Mouse (Mus musculus): ENCODE results near the gene Vmn1r35. TPM values are rescaled to one million over a fixed set of nuclear protein-coding genes. Genes with fewer than 3 reads are reported as not detected.
"Not testable (repeated sequence)": the region's sequence is repeated elsewhere in the genome, so short reads cannot be mapped to it uniquely, and the experiment has no call there.

Gene Vmn1r35
- polyA plus RNA-seq (2015; fragmentation: Nextera tagmentation; extraction: Ambion mirVana): not detected in 2 replicates

DNA sequence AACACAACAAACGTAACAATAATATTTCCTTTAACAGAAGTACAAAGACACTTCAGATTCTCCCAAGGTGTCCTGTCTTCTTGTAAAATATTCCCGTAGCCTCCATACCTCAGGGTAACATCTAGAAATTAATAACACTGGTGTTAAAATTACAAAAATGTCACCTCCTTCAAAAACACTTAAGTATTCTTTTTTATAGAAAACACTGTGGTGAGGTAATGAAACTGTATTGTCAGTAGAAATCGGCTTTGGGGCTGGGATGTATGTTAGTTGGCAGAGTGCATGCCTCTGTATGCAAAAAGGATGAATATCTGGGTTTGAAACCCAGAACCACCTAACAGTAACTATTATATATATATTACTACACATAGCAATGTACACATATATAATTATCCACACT, at the start of gene Vmn1r35:
Gene Vmn1r35, minus strand, starts transcription at position 101 of the 400 bp plus-strand sequence.
- Histone ChIP-seq H3K27me3 (ENCODE audit: control insufficient read depth, insufficient read depth, low read length) (no peaks in the 10 kb centered on the region), H3K9ac (ENCODE audit: low read length) (no peak within 1 kb of the TSS), H3K9me3 (replicated peaks; ENCODE audit: control insufficient read depth, low read length) (no peaks in the 10 kb centered on the region), H3K27ac (ENCODE audit: low read length) (no peak within 1 kb of the TSS), H3K4me3 (ENCODE audit: low read length) (no peak within 1 kb of the TSS), H3K4me1 (ENCODE audit: control insufficient read depth, insufficient read depth, low read length) (no peaks in the 10 kb centered on the region), H3K36me3 (ENCODE audit: control insufficient read depth, insufficient read depth) (no peaks in the 10 kb centered on the region), H3K4me2 (ENCODE audit: low read depth, low read length) (no peak within 1 kb of the TSS)
- ATAC-seq (replicated peaks; ENCODE audit: extremely low read depth, insufficient read depth, low FRiP score): no peak
- 66% methylated on average over 3 of the region's 3 CpGs for WGBS

DNA sequence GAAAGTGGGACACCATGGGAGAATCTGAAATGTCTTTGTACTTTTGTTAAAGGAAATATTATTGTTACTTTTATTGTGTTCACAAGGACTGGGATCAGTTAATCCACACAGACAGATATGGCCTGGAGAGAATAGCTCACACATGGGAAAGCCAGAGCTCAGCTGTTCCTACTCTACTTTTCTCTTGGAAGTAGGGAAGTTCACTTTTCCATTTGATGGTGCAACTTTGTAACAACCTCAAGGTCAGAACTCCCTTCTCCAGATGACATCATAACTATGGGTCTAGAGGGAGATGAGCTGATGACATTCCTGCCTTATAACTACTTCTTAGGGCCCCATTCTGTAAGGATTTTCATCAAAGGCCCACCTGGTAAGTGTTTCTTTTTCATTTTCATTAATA, 43.4 kb upstream of the Vmn1r35 start, which contains the start of gene Vmn1r37:
Gene Vmn1r37, plus strand, starts transcription at position 301 of the 400 bp plus-strand sequence.
- not testable (repeated sequence) for H3K9me3 ChIP-seq (replicated peaks; ENCODE audit: control insufficient read depth, low read length); H3K4me3 ChIP-seq (ENCODE audit: low read length); H3K36me3 ChIP-seq (ENCODE audit: control insufficient read depth, insufficient read depth); H3K4me2 ChIP-seq (ENCODE audit: low read depth, low read length); H3K27ac ChIP-seq (ENCODE audit: low read length); H3K27me3 ChIP-seq (ENCODE audit: control insufficient read depth, insufficient read depth, low read length); ATAC-seq (replicated peaks; ENCODE audit: extremely low read depth, insufficient read depth, low FRiP score); H3K4me1 ChIP-seq (ENCODE audit: control insufficient read depth, insufficient read depth, low read length); H3K9ac ChIP-seq (ENCODE audit: low read length)

DNA sequence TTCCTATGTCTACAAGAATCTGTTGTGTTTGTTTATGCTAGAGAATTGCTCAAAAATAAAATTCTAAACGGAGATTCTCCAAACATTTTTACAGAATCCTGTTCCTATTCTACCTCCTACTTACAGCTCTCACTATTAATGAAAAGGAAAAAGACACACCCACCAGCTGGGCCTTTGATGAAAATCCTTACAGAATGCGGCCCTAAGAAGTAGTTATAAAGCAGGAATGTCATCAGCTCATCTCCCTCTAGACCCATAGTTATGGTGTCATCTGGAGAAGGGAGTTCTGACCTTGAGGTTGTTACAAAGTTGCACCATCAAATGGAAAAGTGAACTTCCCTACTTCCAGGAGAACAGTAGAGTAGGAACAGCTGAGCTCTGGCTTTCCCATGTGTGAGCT, 33.4 kb upstream of the Vmn1r35 start, which contains the start of gene Vmn1r36:
Gene Vmn1r36, minus strand, starts transcription at position 101 of the 400 bp plus-strand sequence.
- H3K4me1 ChIP-seq (ENCODE audit: control insufficient read depth, insufficient read depth, low read length); H3K36me3 ChIP-seq (ENCODE audit: control insufficient read depth, insufficient read depth); ATAC-seq (replicated peaks; ENCODE audit: extremely low read depth, insufficient read depth, low FRiP score); H3K27me3 ChIP-seq (ENCODE audit: control insufficient read depth, insufficient read depth, low read length); H3K9me3 ChIP-seq (replicated peaks; ENCODE audit: control insufficient read depth, low read length); H3K27ac ChIP-seq (ENCODE audit: low read length); H3K4me3 ChIP-seq (ENCODE audit: low read length); H3K9ac ChIP-seq (ENCODE audit: low read length); H3K4me2 ChIP-seq (ENCODE audit: low read depth, low read length): not testable (repeated sequence)
- 52% methylated on average over 2 of the region's 2 CpGs for WGBS

DNA sequence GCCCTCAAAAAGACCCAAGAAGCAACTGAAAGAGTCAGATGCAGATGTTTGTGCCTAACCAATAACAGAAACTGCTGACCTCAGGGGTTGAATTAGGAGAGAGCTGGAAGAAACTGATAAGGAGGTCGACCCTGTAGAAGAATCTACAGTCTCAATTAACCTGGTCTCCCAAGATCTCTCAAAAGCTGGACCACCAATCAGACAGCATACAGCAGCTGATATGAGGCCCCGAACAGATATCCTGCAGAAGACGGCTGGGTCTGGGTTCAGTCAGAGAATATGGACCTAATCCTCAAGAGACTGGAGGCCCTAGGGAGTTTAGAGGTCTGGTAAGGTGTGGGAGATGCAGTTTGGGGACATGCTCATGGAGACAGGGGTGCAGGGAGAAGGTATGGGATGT, 28.1 kb upstream of the Vmn1r35 start:
- Histone ChIP-seq H3K4me2 (ENCODE audit: low read depth, low read length) (no peak overlapping the region), H3K9ac (ENCODE audit: low read length) (no peak overlapping the region), H3K4me1 (ENCODE audit: control insufficient read depth, insufficient read depth, low read length) (no peaks in the 10 kb centered on the region), H3K9me3 (replicated peaks; ENCODE audit: control insufficient read depth, low read length) (no peaks in the 10 kb centered on the region), H3K4me3 (ENCODE audit: low read length) (no peak overlapping the region), H3K27me3 (ENCODE audit: control insufficient read depth, insufficient read depth, low read length) (no peaks in the 10 kb centered on the region), H3K27ac (ENCODE audit: low read length) (no peak overlapping the region), H3K36me3 (ENCODE audit: control insufficient read depth, insufficient read depth) (no peaks in the 10 kb centered on the region)
- 59% methylated on average over 3 of the region's 3 CpGs for WGBS
- ATAC-seq (replicated peaks; ENCODE audit: extremely low read depth, insufficient read depth, low FRiP score): no peak

DNA sequence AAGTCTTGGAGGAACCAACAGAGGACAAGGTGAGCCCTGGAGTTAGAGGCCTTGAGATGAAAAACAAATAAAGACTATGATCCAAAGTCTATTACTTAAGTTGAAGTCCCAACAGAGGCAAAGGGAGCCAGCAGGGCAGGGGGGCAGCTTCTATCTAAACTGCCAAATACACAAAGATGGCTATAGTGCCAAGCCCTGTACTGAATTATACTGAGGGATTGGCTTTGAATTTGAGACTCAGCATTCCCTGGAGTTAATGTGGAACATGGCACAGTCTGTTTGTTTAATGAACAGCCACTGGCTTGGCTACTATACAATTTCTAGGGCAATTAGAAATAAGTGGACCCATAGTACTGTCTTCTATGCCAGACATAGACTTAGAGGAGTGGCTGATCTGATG, 23.2 kb upstream of the Vmn1r35 start:
- Histone ChIP-seq H3K27me3 (ENCODE audit: control insufficient read depth, insufficient read depth, low read length) (no peaks in the 10 kb centered on the region), H3K9me3 (replicated peaks; ENCODE audit: control insufficient read depth, low read length) (no peaks in the 10 kb centered on the region), H3K4me1 (ENCODE audit: control insufficient read depth, insufficient read depth, low read length) (no peaks in the 10 kb centered on the region), H3K9ac (ENCODE audit: low read length) (no peak overlapping the region), H3K36me3 (ENCODE audit: control insufficient read depth, insufficient read depth) (no peaks in the 10 kb centered on the region), H3K4me2 (ENCODE audit: low read depth, low read length) (no peak overlapping the region), H3K4me3 (ENCODE audit: low read length) (no peak overlapping the region), H3K27ac (ENCODE audit: low read length) (no peak overlapping the region)
- ATAC-seq (replicated peaks; ENCODE audit: extremely low read depth, insufficient read depth, low FRiP score): no peak

DNA sequence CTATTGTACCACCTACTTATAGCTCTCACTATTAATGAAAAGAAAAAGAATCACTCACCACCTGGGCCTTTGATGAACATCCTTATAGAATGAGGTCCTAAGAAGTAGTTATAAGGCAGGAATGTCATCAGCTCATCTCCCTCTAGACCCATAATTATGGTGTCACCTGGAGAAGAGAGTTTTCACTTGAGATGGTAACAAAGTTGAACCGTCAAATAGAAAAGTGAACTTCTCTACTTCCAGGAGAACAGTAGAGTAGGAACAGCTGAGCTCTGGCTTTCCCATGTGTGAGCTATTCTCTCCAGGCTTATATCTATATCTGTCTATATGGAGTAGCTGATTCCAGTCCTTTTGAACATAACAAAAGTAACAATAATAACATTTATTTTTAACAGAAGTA, 41.9 kb downstream of the Vmn1r35 start, which contains the start of gene Vmn1r34:
Gene Vmn1r34, minus strand, starts transcription at position 101 of the 400 bp plus-strand sequence.
- no peaks in the 10 kb centered on the region for H3K27me3 ChIP-seq (ENCODE audit: control insufficient read depth, insufficient read depth, low read length)
- H3K4me3 ChIP-seq (ENCODE audit: low read length): no peak within 1 kb of the TSS

More for the DNA sequence above, 41.9 kb downstream of the Vmn1r35 start, which contains the start of gene Vmn1r34:
- H3K27ac ChIP-seq (ENCODE audit: low read length): no peak within 1 kb of the TSS
- H3K9me3 ChIP-seq (replicated peaks; ENCODE audit: control insufficient read depth, low read length): no peaks in the 10 kb centered on the region
- ATAC-seq (replicated peaks; ENCODE audit: extremely low read depth, insufficient read depth, low FRiP score): no peak
- H3K4me2 ChIP-seq (ENCODE audit: low read depth, low read length): no peak within 1 kb of the TSS
- no peak within 1 kb of the TSS for H3K9ac ChIP-seq (ENCODE audit: low read length)
- WGBS: 79% methylated on average over 1 of the region's 1 CpGs
- no peaks in the 10 kb centered on the region for H3K4me1 ChIP-seq (ENCODE audit: control insufficient read depth, insufficient read depth, low read length)
- no peaks in the 10 kb centered on the region for H3K36me3 ChIP-seq (ENCODE audit: control insufficient read depth, insufficient read depth)

Other genes with a start within 250 kb of the Vmn1r35 start
- 65.4 and 73.3 TPM in 2 replicates for gene Mad2l1, start 150.5 kb downstream of the Vmn1r35 start, polyA plus RNA-seq (2015; fragmentation: Nextera tagmentation; extraction: Ambion mirVana)
- not detected in 2 replicates for gene Vmn1r32, start 125.8 kb downstream of the Vmn1r35 start, polyA plus RNA-seq (2015; fragmentation: Nextera tagmentation; extraction: Ambion mirVana)
- gene Vmn1r33, start 67.6 kb downstream of the Vmn1r35 start, polyA plus RNA-seq (2015; fragmentation: Nextera tagmentation; extraction: Ambion mirVana): not detected in 2 replicates
- not detected in 2 replicates for gene Vmn1r34, start 42.0 kb downstream of the Vmn1r35 start, polyA plus RNA-seq (2015; fragmentation: Nextera tagmentation; extraction: Ambion mirVana)
- gene Vmn1r36, start 33.3 kb upstream of the Vmn1r35 start, polyA plus RNA-seq (2015; fragmentation: Nextera tagmentation; extraction: Ambion mirVana): not detected in 2 replicates
- gene Vmn1r37, start 43.5 kb upstream of the Vmn1r35 start, polyA plus RNA-seq (2015; fragmentation: Nextera tagmentation; extraction: Ambion mirVana): not detected in 2 replicates
- not detected in 2 replicates for gene Vmn1r38, start 96.7 kb upstream of the Vmn1r35 start, polyA plus RNA-seq (2015; fragmentation: Nextera tagmentation; extraction: Ambion mirVana)
- not detected in 2 replicates for gene Vmn1r39, start 124.7 kb upstream of the Vmn1r35 start, polyA plus RNA-seq (2015; fragmentation: Nextera tagmentation; extraction: Ambion mirVana)
- 54.5 and 56.4 TPM in 2 replicates for gene Gng12, start 210.5 kb upstream of the Vmn1r35 start, polyA plus RNA-seq (2015; fragmentation: Nextera tagmentation; extraction: Ambion mirVana)

All from heart, embryonic 16.5 days (tissue).